Mouse (Mus musculus) olfactory bulb, adult 2 months (tissue): Measurements from ENCODE around the gene Pkdcc.

Experiments
- CTCF ChIP-seq: fragments of 200-500 bp; IDR thresholded peaks from 2 replicates; pipeline ENCODE4 v1.5.1; 2012; ENCODE audit warnings: low read depth, mild to moderate bottlenecking, low read length, moderate library complexity; ENCODE audit not compliant: insufficient read depth
- POLR2A ChIP-seq: fragments of 200-500 bp; IDR thresholded peaks from 2 replicates; pipeline ENCODE4 v1.6.1; 2012; ENCODE audit warnings: mild to moderate bottlenecking, low read depth, low read length, moderate library complexity; ENCODE audit not compliant: insufficient read depth

- TF ChIP-seq CTCF, result no peak
- no peak for TF ChIP-seq POLR2A
Measured at GRCm38 (mm10) chr17:83235227-83235626, 20.1 kb downstream of the Pkdcc start.
